Mouse (Mus musculus): ENCODE data around the gene Fam166a.

- no peak for TF ChIP-seq CTCF (IDR thresholded peaks at IDR 0.05; ENCODE audit: low read depth)
- TF ChIP-seq EP300 (IDR thresholded peaks at IDR 0.05; ENCODE audit: low read depth): no peak
Measured at GRCm38 (mm10) chr2:25179566-25180217, 38.9 kb upstream of the Fam166a start.
